Mouse (Mus musculus) kidney, embryonic 15.5 days (tissue): Measurements from ENCODE around the gene Mrm2. TPM values are rescaled to one million over a fixed set of nuclear protein-coding genes. Genes with fewer than 3 reads are reported as not detected.

Experiments
- ATAC-seq: fragments of 200-750 bp; cut with Nextera tagmentation; replicated peaks from 2 replicates; pipeline ENCODE4 v1.8.0; 2017; ENCODE audit warnings: moderate TSS enrichment; ENCODE audit not compliant: low FRiP score
- H3K27ac ChIP-seq: fragments of 300-500 bp; sonication (generic); 2 replicates; pipeline ENCODE4 v1.5.1; 2015; ENCODE audit warnings: mild to moderate bottlenecking, inconsistent platforms
- H3K27me3 ChIP-seq: fragments of 300-500 bp; sonication (generic); 2 replicates; pipeline ENCODE4 v1.6.1; 2015; ENCODE audit warnings: inconsistent platforms
- H3K36me3 ChIP-seq: fragments of 300-500 bp; sonication (generic); 2 replicates; pipeline ENCODE4 v1.6.1; 2015; ENCODE audit warnings: inconsistent platforms
- H3K4me1 ChIP-seq: fragments of 300-500 bp; sonication (generic); 2 replicates; pipeline ENCODE4 v1.6.1; 2015; ENCODE audit warnings: inconsistent platforms
- H3K4me2 ChIP-seq: fragments of 300-500 bp; sonication (generic); 2 replicates; pipeline ENCODE4 v1.6.1; 2015; ENCODE audit warnings: moderate library complexity, mild to moderate bottlenecking, inconsistent platforms
- H3K4me3 ChIP-seq: fragments of 300-500 bp; sonication (generic); replicated peaks from 2 replicates; pipeline ENCODE4 v1.5.1; 2015; ENCODE audit warnings: mild to moderate bottlenecking, inconsistent platforms
- H3K9ac ChIP-seq: fragments of 300-500 bp; sonication (generic); 2 replicates; pipeline ENCODE4 v1.6.1; 2015; ENCODE audit warnings: mild to moderate bottlenecking, inconsistent platforms
- H3K9me3 ChIP-seq: fragments of 300-500 bp; sonication (generic); replicated peaks from 2 replicates; pipeline ENCODE4 v1.6.1; 2016; ENCODE audit warnings: inconsistent platforms
- WGBS: fragments of 180-500 bp; shearing (Covaris S2); methylation state at CpG from one replicate; pipeline ENCODE4 v1.1.7; 2015; ENCODE audit warnings: mixed read lengths; 5-methylcytosine and 5-hydroxymethylcytosine counted together
- polyA plus RNA-seq: library from polyadenylated mRNA; unstranded; fragments of >200 nt; fragmentation: Nextera tagmentation; extraction: Ambion mirVana; gene quantifications from 2 replicates; pipeline ENCODE4 v1.2.1, GENCODE M21; 2015

Gene Mrm2
- polyA plus RNA-seq, 1 experiment from 2014 or later = 21.0 TPM

DNA sequence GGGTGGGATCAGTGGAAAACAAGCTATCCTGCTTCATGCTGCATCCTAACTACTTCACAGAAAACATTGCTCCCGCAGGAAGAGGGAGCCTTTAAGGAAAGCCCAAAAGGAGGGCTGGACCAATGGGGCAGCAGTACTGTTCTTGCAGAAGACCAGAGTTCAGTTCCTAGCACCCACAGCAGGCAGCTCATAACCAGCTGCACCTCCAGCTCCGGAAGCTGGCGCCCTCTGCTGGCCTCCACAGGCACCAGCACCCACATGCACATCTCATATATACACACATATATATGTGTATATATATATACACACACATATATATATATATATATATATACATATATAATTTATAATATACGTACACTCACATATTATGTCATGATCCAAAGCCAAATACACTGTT, 7.1 kb upstream of the Mrm2 start:
- no peaks in the 10 kb centered on the region for H3K4me1 ChIP-seq
- H3K4me3 ChIP-seq = no peak overlapping the region
- no peaks in the 10 kb centered on the region for H3K27me3 ChIP-seq
- H3K27ac ChIP-seq = no peak overlapping the region
- H3K9me3 ChIP-seq = no peaks in the 10 kb centered on the region
- peaks cover 61% of the 10 kb centered on the region for H3K36me3 ChIP-seq
- WGBS = 91% methylated on average over 4 of the region's 4 CpGs
- ATAC-seq = no peak
- no peak overlapping the region for H3K4me2 ChIP-seq
- H3K9ac ChIP-seq = no peak overlapping the region

DNA sequence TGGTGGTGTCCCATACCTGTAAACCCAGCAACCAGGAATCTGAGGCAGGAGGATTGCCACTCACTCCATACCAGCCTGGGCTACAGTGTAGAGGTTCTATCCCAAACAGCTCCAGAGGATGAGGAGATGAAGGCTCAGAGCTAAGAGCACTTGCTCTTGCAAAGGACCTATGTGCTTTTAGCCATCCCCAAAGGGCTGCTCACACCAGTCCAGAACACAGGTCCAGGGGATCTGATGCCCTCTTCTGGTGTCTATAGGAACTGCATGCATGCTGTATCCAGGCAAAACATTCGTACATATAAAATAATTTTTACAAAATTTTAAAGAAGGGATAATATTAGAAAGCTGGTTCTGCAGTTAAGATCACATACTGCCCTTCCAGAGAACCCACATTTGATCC, 5.0 kb upstream of the Mrm2 start:
- no peak overlapping the region for H3K27ac ChIP-seq
- no peak for ATAC-seq
- H3K36me3 ChIP-seq = peaks cover 54% of the 10 kb centered on the region
- WGBS = 88% methylated on average over 1 of the region's 1 CpGs
- H3K27me3 ChIP-seq = no peaks in the 10 kb centered on the region
- H3K9ac ChIP-seq = no peak overlapping the region
- H3K9me3 ChIP-seq = no peaks in the 10 kb centered on the region
- no peak overlapping the region for H3K4me2 ChIP-seq
- H3K4me3 ChIP-seq = no peak overlapping the region
- H3K4me1 ChIP-seq = peaks cover 6% of the 10 kb centered on the region; the same call in 1 of the 2 replicates

DNA sequence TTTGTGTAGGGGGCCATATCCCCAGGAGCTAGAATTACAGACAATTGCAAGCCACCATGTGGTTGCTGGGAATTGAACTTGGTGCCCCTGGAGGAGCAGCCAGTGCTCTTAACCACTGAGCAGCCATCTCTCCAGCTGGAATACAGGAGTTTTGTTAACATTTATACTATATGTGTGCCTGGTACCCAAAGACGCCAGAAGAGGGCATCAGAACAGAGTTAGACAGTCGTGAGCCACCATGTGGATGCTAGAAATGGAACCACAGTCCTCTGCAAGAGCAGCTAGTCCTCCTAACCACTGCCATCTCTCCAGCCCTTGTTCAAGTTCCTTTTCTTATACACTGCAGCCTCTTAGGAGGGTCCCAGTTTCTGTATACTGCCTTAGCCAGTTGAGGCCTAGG, 1.9 kb upstream of the Mrm2 start:
- H3K9me3 ChIP-seq = no peaks in the 10 kb centered on the region
- no peaks in the 10 kb centered on the region for H3K27me3 ChIP-seq
- no peak overlapping the region for H3K4me3 ChIP-seq
- no peak overlapping the region for H3K27ac ChIP-seq
- no peak for ATAC-seq
- H3K4me2 ChIP-seq = no peak overlapping the region
- WGBS = 62% methylated on average over 2 of the region's 2 CpGs
- no peak overlapping the region for H3K9ac ChIP-seq
- peaks cover 15% of the 10 kb centered on the region for H3K4me1 ChIP-seq
- peaks cover 41% of the 10 kb centered on the region for H3K36me3 ChIP-seq

DNA sequence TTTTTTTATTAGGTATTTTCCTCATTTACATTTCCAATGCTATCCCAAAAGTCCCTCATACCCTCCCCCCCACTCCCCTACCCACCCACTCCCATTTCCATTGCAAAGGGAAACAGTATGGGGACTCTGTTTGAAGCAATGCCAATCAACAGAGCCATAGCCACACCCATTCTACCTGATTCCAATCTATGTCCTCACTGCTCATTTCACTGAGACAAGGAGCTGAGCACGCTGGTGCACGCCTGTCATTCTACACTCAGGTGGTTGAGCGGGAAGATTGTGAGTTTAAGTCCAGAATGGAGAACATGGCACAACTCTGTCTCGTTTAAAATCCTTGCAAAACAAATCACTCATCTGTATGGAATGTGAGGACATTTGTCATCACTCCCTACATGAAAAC, 821 bp upstream of the Mrm2 start:
- 60% methylated on average over 4 of the region's 4 CpGs for WGBS
- H3K4me3 ChIP-seq = peak overlapping the region; percentile 74
- H3K36me3 ChIP-seq = peaks cover 41% of the 10 kb centered on the region
- peak overlapping the region; percentile 82 for H3K4me2 ChIP-seq
- H3K9ac ChIP-seq = no peak overlapping the region; the same call in 1 of the 2 replicates
- no peaks in the 10 kb centered on the region for H3K27me3 ChIP-seq
- peak overlapping the region; percentile 95; the same call in 1 of the 2 replicates for H3K27ac ChIP-seq
- H3K4me1 ChIP-seq = peaks cover 15% of the 10 kb centered on the region
- H3K9me3 ChIP-seq = no peaks in the 10 kb centered on the region
- ATAC-seq = no peak

DNA sequence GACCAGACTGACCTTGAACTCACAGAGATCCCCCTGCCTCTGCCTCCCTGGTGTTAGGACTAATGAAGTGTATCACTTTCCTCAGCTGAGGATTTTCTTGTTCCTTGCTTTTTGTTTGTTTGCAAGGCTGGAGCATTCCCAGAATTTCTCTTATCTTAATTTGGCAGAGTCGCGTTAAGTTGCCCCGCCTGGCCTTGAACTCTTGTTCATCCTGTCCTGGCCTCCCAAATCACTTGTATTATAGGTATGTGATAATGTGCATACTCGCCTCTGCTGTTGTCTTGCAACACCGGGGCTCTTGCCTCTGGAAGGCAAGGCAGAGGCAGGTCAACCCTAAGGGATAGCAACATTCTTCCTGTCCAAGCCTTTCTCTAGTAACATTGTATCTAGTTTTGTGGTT, 7.6 kb downstream of the Mrm2 start:
- H3K27me3 ChIP-seq = no peaks in the 10 kb centered on the region
- no peak overlapping the region for H3K4me3 ChIP-seq
- ATAC-seq = no peak
- H3K9me3 ChIP-seq = no peaks in the 10 kb centered on the region
- WGBS = 91% methylated on average over 5 of the region's 5 CpGs
- no peak overlapping the region for H3K27ac ChIP-seq
- peaks cover 30% of the 10 kb centered on the region for H3K36me3 ChIP-seq
- peaks cover 13% of the 10 kb centered on the region for H3K4me1 ChIP-seq
- H3K9ac ChIP-seq = no peak overlapping the region
- no peak overlapping the region for H3K4me2 ChIP-seq

DNA sequence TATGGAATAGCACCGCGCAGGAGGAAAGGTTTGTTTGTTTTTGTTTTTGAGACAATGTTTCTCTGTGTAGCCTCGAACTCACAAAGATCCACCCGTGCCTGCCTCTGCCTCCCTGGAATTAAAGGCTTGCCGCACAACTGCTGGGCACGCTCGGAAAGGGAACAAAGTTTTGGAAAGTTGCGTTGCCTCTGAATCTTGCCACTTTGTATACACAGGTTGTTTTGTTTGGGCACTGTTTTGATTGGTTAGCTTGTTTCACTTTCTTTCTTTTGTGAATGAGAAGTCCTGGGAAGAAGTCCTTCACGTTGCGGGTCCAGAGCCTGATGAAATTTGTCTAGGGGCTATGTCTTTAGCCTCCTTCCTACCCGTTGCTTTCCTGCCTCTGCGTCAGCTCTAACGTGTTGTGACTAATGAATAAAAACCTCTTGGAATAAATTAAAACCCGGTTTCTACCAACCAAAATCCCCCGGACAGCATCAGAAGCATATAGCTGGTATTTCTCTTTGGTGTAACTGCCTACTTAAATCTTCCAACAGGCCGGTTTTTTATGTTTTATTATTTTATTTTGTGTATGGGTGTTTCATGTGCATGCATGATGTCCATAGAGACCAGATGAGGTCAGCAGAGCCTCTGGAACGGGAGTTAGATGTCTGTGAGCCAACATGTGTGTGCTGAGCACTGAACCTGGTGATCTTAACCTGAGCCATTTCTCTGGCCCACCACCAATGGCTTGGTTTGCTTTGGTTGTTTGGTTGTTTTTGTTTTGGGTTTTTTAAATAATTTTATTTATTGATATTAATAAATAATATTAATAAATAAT, 9.7 kb downstream of the Mrm2 start:
- Histone ChIP-seq H3K4me1 (peaks cover 19% of the 10 kb centered on the region), H3K36me3 (peaks cover 12% of the 10 kb centered on the region), H3K27me3 (no peaks in the 10 kb centered on the region), H3K4me3 (peak overlapping the region; percentile 98), H3K9ac (peak overlapping the region; percentile 100), H3K27ac (peak overlapping the region; percentile 81), H3K9me3 (no peaks in the 10 kb centered on the region), H3K4me2 (peak overlapping the region; percentile 82)
- WGBS = 2% methylated on average over 17 of the region's 17 CpGs
- no peak for ATAC-seq

DNA sequence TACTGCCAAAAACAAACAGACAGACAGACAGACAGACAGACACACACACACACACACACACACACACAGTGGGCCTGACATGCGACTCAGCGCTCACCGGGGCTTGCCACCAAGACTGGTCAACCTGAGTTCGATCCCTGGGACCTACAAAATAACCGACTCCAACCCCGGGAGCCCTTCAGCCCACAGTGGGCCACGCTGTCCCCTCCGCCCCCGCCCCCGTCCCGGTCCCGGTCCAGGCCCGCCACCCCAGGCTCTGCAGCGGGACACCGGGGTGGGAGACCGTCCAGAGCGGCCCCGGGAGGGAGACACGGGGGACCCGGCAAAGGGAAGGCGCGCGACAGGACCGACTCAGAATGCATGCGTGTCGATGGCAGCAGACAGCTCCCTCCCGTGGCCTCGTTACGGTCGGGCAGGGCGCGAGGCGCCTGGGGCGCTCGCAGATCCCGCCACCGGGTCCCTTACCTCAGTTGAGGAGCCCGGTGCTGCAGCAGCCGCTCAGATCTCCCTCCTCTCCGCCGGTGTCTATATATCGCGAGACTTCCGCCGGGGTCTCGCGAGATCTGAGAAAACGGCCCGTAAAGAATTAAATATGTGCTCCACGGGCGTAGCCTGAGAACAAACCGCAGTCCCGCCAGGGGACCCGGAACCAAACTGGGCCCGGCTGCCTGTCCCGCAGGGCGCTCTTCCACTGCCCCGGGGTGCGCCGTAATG, 10.5 kb downstream of the Mrm2 start, which contains the start of the genes Mad1l1 and Nudt1:
Gene Mad1l1 (minus strand): TSS at position 511 of the 714 bp plus-strand sequence.
Gene Nudt1 (plus strand): TSS at position 615 of the 714 bp plus-strand sequence.
- Histone ChIP-seq H3K4me2 (peak within 1 kb of the TSS; percentile 82), H3K4me3 (peak within 1 kb of the TSS; percentile 98), H3K27me3 (no peaks in the 10 kb centered on the region), H3K27ac (peak within 1 kb of the TSS; percentile 81), H3K36me3 (peaks cover 5% of the 10 kb centered on the region; the same call in 1 of the 2 replicates), H3K4me1 (peaks cover 19% of the 10 kb centered on the region), H3K9me3 (no peaks in the 10 kb centered on the region), H3K9ac (peak within 1 kb of the TSS; percentile 100)
- 1% methylated on average over 60 of the region's 60 CpGs for WGBS
- peak; percentile 95 for ATAC-seq

DNA sequence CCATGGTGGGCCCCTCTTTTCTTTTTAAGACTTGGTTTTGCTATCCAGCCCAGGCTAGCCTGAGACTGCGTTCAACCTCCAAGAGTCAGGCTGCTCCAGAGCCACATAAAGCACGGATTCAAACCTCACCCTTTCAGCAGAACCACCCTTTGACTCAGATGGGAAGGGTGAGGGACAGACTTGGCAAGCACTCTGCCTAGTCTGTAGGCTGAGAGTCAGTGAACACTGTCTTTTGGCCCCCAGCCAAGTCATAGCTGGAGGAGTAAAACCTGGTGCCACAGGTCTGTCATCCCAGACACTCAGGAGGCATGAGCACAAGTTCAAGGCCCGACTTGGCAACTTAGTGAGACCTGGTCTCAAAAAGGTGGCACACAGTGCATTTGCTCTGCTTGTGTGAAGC, 15.0 kb downstream of the Mrm2 start:
- no peak for ATAC-seq
- WGBS = 83% methylated on average over 3 of the region's 3 CpGs
- H3K9ac ChIP-seq = no peak overlapping the region

DNA sequence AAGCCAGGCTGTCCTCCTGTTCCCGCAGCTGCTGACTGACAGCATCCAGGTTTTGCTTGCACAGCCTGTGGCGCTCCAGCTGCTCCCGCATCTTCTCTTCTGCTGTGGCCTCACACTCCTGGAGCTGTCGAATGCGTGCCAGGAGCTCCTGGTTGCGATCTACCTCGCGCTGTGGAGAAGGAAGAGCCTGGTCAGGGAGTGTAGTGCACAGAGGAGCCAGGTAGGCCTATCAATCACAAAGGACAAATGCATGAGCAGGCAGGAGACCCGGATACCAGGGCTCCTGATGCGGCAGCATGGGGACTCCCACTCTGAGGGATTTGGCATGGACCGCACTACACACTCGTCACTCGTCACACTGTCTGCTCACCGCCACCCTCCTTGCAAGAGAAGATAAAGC, 24.1 kb downstream of the Mrm2 start:
- Histone ChIP-seq H3K9me3 (no peaks in the 10 kb centered on the region), H3K4me3 (no peak overlapping the region), H3K27ac (no peak overlapping the region), H3K4me1 (no peaks in the 10 kb centered on the region), H3K4me2 (no peak overlapping the region), H3K27me3 (no peaks in the 10 kb centered on the region), H3K9ac (no peak overlapping the region), H3K36me3 (peaks cover 92% of the 10 kb centered on the region)
- 93% methylated on average over 14 of the region's 14 CpGs for WGBS
- ATAC-seq = no peak

More for the DNA sequence above, 15.0 kb downstream of the Mrm2 start:
- H3K4me1 ChIP-seq = peaks cover 19% of the 10 kb centered on the region
- no peaks in the 10 kb centered on the region for H3K27me3 ChIP-seq
- no peak overlapping the region for H3K4me3 ChIP-seq
- no peak overlapping the region for H3K4me2 ChIP-seq
- no peak overlapping the region for H3K27ac ChIP-seq
- no peaks in the 10 kb centered on the region for H3K9me3 ChIP-seq
- peaks cover 33% of the 10 kb centered on the region for H3K36me3 ChIP-seq

DNA sequence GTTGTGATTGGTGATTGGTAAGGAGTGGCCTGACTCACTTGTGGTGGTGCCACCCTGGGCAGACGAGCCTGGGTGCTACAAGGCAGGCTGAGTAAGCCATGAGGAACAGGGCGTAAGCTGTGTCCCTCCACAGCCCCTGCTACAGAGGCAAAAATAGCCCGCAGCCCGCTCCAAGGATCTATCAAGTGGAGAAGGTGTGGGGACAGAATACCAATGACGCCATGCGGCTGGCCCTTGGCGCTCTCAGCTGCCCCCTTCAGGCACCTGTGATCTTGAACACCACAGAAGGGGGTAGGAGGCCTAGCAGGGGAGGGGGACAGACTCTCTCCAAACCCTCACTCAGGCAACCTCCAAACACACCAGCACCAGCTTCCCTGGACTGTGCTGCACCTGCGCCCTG, 25.7 kb downstream of the Mrm2 start:
- 81% methylated on average over 8 of the region's 8 CpGs for WGBS
- H3K36me3 ChIP-seq = peaks cover 93% of the 10 kb centered on the region
- ATAC-seq = no peak

DNA sequence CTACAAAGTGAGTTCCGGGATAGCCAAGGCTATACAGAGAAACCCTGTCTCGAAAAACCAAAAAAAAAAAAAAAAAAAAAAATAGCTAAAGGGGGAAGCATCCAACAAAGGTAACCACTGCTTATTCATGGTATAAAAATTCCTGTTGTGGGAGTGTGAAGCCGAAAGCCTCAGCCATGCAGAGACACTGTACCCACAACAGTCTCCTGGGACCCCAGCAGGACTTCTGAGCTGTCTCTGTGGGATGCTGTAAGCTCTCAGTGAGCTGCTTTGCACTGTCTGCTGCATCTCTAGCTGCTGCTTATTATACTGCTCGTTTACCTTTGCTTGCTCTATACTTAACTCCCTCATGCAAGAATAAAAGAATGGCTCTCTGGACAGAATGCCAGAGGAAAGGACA, 33.4 kb downstream of the Mrm2 start:
- Histone ChIP-seq H3K9me3 (no peaks in the 10 kb centered on the region), H3K27ac (no peak overlapping the region), H3K4me1 (no peaks in the 10 kb centered on the region), H3K27me3 (no peaks in the 10 kb centered on the region), H3K4me3 (no peak overlapping the region), H3K9ac (no peak overlapping the region), H3K4me2 (no peak overlapping the region), H3K36me3 (peaks cover 87% of the 10 kb centered on the region)
- ATAC-seq = no peak
- 94% methylated on average over 4 of the region's 4 CpGs for WGBS

More for the DNA sequence above, 25.7 kb downstream of the Mrm2 start:
- Histone ChIP-seq H3K4me2 (no peak overlapping the region), H3K27me3 (no peaks in the 10 kb centered on the region), H3K4me1 (no peaks in the 10 kb centered on the region), H3K9ac (no peak overlapping the region), H3K9me3 (no peaks in the 10 kb centered on the region), H3K27ac (no peak overlapping the region), H3K4me3 (no peak overlapping the region)

DNA sequence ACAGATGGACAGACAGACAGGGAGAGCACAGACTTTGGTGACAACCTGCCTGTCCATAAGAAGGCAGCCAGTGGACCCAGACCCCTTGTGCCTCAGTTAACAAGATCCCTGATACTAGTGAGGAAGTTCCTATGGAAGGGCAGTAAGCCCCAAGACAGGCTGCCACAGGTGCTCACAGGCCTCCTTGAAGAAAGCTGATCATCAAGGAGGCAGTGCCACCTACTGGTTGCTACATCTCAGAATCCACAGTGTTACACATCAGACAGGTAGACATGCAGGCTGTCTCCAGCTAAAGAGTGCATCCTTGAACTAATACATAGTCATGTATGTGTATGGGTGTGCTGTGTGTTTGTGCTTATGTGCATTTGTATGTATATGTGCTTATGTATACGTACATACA, 39.5 kb downstream of the Mrm2 start:
- H3K27me3 ChIP-seq = no peaks in the 10 kb centered on the region
- no peak overlapping the region for H3K27ac ChIP-seq
- no peak overlapping the region for H3K4me2 ChIP-seq
- H3K9me3 ChIP-seq = no peaks in the 10 kb centered on the region
- H3K9ac ChIP-seq = no peak overlapping the region
- H3K4me1 ChIP-seq = no peaks in the 10 kb centered on the region
- H3K4me3 ChIP-seq = no peak overlapping the region
- ATAC-seq = no peak
- peaks cover 75% of the 10 kb centered on the region for H3K36me3 ChIP-seq
- 83% methylated on average over 1 of the region's 1 CpGs for WGBS
